Mouse (Mus musculus): ENCODE results near the gene Mbnl3. TPM values are rescaled to one million over a fixed set of nuclear protein-coding genes. Genes with fewer than 3 reads are reported as not detected.

Gene Mbnl3
- polyA plus RNA-seq (2015; fragmentation: Nextera tagmentation; extraction: Ambion mirVana), result 14.6 and 16.0 TPM in 2 replicates

DNA sequence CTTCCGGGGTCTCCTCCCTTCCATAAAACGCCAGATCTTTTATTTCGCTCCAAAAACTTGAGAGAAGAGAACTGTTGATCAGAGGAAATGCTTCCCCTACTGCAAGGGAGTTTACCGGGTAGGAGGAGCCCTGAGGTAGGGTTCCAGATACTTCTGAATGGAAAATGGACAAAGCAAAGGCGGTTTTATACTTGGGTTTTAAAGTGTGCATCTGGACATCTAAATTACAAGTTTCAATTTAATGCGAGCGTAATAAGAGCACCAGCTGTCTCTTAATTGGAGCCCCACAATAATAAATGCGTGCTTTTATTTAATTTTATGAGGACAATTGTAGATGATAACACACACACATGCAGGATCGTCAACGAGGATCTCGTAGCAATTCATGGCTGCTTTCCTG is at the start of gene Mbnl3:
TSS of gene Mbnl3 (minus strand) at position 101 of the 400 bp plus-strand sequence.
- H3K9ac ChIP-seq, result peak within 1 kb of the TSS; percentile 67
- H3K36me3 ChIP-seq, result no peaks in the 10 kb centered on the region
- no peak for ATAC-seq (ENCODE audit: low FRiP score, low read depth)
- WGBS, result 27% methylated on average over 11 of the region's 11 CpGs
- H3K4me3 ChIP-seq, result peak within 1 kb of the TSS; percentile 54
- no peaks in the 10 kb centered on the region; the same call in 1 of the 2 replicates for H3K27me3 ChIP-seq
- H3K4me2 ChIP-seq (replicated peaks), result peak within 1 kb of the TSS; percentile 61
- H3K9me3 ChIP-seq, result no peaks in the 10 kb centered on the region
- peaks cover 9% of the 10 kb centered on the region; the same call in 1 of the 2 replicates for H3K4me1 ChIP-seq
- peak within 1 kb of the TSS; percentile 81 for H3K27ac ChIP-seq

DNA sequence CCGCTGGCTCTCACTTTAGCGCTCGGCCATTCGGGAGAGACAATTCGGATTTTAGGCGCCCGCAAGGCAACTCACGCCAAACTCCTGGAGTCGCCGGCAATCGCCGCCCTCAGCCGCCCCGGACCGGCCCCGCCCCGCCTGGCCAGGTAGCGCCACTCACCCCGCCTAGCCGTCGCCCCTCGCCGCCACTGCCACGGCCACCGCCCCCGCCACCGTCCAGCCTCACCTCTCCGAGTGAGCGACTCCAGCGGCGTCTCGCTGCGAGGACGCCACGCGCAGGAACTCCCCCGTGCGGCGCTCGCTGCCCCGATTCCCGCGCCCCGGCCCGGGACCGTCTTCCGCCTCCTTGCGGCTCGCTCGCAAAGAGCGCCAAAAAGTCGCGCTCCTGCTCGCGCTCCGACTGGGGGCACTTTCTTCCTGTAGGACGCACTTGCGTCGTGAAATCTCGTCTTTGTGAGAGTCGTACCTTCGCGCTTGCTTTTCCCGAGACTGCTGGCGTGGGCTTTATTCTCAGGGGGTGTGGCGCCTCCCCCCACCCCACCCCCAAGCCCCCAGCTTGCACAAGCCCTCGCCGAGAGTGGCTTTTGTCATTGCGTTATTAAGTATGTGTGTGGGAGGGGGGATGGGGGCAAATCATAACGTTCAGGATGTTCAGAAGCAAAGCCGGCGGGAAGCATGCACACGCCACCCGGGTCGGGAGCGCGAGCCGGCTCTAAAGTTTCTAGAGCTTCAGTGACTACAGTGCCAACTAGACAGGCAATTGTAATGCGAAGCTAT is 596 bp downstream of the Mbnl3 start:
- peak; percentile 70 for ATAC-seq (ENCODE audit: low FRiP score, low read depth)
- H3K27me3 ChIP-seq, result no peaks in the 10 kb centered on the region; the same call in 1 of the 2 replicates
- peak overlapping the region; percentile 81 for H3K27ac ChIP-seq
- 24% methylated on average over 69 of the region's 79 CpGs for WGBS
- H3K4me1 ChIP-seq, result peaks cover 9% of the 10 kb centered on the region; the same call in 1 of the 2 replicates
- no peaks in the 10 kb centered on the region for H3K9me3 ChIP-seq
- peak overlapping the region; percentile 67 for H3K9ac ChIP-seq
- no peaks in the 10 kb centered on the region for H3K36me3 ChIP-seq
- peak overlapping the region; percentile 61 for H3K4me2 ChIP-seq (replicated peaks)
- H3K4me3 ChIP-seq, result peak overlapping the region; percentile 54

DNA sequence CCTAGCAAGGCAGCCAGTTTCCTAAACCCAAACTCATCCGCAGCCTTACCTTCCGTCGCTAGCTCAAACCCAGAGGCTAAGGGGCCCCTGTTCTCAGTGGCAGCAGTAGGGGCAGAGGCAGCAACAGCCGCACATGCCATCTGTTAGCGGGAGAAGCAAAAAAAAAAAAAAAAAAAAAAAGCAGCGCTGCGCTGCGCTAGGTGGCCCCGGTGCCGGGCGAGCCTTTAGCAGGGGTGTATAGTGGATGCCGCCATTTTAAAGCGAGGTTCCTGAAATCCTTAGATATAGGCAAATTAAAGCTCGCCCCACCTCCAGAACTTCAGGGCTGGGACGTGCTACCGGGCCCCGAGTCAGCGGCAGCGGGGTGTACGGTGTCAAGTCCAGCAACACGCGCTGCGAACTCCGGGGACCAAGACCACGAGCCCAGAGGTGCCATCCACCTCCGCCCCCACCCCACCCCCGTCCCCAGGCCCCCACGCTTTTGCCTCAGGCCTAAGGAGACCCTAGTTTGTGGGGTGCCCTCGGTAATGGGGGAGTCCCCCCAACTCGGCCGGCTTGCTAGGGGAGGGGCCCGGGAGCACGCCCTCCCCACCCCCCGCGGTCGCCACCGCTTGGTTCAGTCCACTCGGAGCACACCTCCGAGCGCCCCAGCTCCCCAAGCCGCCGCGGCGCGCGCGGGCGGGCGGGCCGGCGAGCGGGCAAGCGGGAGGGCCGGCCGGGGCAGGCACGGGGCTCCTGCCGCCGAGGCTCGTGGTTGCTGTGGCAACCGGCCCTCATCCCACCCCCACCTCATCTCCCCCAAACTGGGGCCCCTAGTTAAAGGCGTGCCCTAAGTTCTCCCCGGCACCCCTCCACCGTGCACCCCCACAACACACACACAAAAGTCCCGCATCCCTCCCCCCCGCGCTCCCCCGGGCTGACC is 1.4 kb downstream of the Mbnl3 start:
- H3K27ac ChIP-seq, result peak overlapping the region; percentile 81
- H3K27me3 ChIP-seq, result peaks cover 2% of the 10 kb centered on the region; the same call in 1 of the 2 replicates
- peak overlapping the region; percentile 61 for H3K4me2 ChIP-seq (replicated peaks)
- ATAC-seq (ENCODE audit: low FRiP score, low read depth), result peak; percentile 82
- H3K9ac ChIP-seq, result peak overlapping the region; percentile 67
- no peaks in the 10 kb centered on the region for H3K9me3 ChIP-seq
- peaks cover 9% of the 10 kb centered on the region; the same call in 1 of the 2 replicates for H3K4me1 ChIP-seq
- H3K4me3 ChIP-seq, result peak overlapping the region; percentile 54
- 18% methylated on average over 46 of the region's 67 CpGs for WGBS
- no peaks in the 10 kb centered on the region for H3K36me3 ChIP-seq

DNA sequence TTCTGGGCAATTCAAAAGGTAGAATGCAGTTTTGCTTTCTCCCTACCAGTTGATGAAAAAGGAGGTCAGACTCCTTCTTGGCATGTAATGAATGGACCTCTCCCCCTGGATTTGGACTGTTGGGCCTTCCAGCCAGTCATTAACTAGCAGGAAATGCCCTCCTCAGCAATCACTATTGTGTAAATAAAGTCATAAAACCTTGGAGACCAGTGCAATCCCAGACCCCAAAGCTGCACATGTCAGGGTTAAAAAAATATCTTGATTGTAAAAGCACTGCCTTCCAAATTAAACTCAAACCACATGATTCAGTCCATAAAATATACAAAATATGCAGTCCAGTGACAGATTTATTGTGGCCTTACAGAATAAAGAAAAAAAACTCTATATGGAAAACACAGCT is 9.3 kb downstream of the Mbnl3 start:
- Histone ChIP-seq H3K4me1 (peaks cover 17% of the 10 kb centered on the region), H3K27me3 (0 out of 2 replicates have a peak, but pooled peaks cover 5% of the 10 kb centered on the region), H3K4me3 (no peak overlapping the region), H3K9me3 (no peaks in the 10 kb centered on the region), H3K4me2 (replicated peaks) (no peak overlapping the region), H3K27ac (no peak overlapping the region), H3K36me3 (no peaks in the 10 kb centered on the region), H3K9ac (no peak overlapping the region)
- ATAC-seq (ENCODE audit: low FRiP score, low read depth), result no peak

DNA sequence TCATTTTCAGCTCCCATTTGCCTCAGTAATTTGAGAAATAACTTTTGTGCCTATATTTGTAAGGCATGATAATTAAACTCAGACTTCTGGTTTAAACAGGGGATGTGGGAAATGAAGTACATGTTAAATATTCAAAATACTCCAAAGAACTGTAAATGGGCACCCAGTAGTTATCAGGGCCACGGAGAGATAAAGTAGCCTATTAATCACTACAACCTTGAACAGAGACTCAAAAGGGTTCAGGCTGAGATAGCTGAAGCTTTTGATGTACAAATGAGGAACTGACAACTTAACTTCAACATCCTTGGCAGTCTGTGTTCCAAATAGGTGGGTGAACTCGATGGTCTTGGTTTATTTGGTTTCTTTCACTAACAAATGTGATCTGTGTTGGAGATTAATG is 34.4 kb downstream of the Mbnl3 start:
- H3K36me3 ChIP-seq, result no peaks in the 10 kb centered on the region
- no peak overlapping the region for H3K9ac ChIP-seq
- no peak overlapping the region for H3K4me2 ChIP-seq (replicated peaks)
- H3K4me1 ChIP-seq, result no peaks in the 10 kb centered on the region
- 30% methylated on average over 2 of the region's 2 CpGs for WGBS
- H3K27ac ChIP-seq, result no peak overlapping the region
- H3K9me3 ChIP-seq, result no peaks in the 10 kb centered on the region
- H3K4me3 ChIP-seq, result no peak overlapping the region
- ATAC-seq (ENCODE audit: low FRiP score, low read depth), result no peak
- no peaks in the 10 kb centered on the region for H3K27me3 ChIP-seq

DNA sequence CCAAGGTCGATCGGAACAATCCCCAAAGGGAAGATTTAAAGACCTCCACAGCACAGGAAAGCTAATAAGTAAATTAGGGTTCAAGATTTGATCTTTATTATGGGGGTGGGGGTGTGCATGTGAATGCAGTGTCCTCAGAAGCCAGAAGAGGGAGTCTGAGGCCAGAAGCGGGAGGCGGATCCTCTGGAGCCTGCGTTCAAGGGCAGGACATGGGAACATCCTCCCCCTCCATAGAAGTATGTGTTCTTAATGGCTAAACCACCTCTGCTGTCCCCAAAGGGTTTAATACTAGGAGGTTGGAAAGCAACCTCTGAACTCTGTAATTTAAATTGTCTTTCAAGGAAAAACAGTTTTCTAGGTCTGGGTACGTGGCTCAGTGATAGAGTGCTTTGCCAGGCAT is 34.9 kb downstream of the Mbnl3 start:
- no peaks in the 10 kb centered on the region for H3K9me3 ChIP-seq
- no peaks in the 10 kb centered on the region for H3K36me3 ChIP-seq
- no peak overlapping the region for H3K4me2 ChIP-seq (replicated peaks)
- 55% methylated on average over 6 of the region's 6 CpGs for WGBS
- no peak overlapping the region for H3K4me3 ChIP-seq
- no peak overlapping the region for H3K9ac ChIP-seq
- no peak overlapping the region for H3K27ac ChIP-seq
- no peak for ATAC-seq (ENCODE audit: low FRiP score, low read depth)
- H3K27me3 ChIP-seq, result no peaks in the 10 kb centered on the region
- peaks cover 1% of the 10 kb centered on the region; the same call in 1 of the 2 replicates for H3K4me1 ChIP-seq

DNA sequence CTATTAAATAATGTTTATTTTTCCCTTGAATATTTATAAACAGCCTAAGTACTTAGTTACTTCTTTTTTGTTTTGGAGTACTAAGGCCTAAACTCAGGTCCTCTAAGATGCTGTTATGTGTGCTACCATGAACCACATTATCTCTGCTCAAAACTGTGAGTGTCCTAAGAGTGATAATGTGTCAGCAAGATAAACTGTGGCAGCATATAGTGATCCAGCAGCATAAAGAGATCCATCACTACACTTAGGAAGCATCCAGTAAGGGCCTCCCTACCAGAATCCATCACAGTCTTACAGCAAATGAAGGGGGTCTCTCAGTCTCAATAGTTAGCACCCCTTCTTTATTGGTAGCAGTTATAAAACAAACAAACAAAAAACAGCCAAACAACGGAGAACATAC is 35.9 kb downstream of the Mbnl3 start:
- Histone ChIP-seq H3K36me3 (no peaks in the 10 kb centered on the region), H3K27me3 (no peaks in the 10 kb centered on the region), H3K4me1 (peaks cover 11% of the 10 kb centered on the region; the same call in 1 of the 2 replicates), H3K9me3 (no peaks in the 10 kb centered on the region), H3K4me2 (replicated peaks) (no peak overlapping the region), H3K9ac (no peak overlapping the region), H3K27ac (no peak overlapping the region), H3K4me3 (no peak overlapping the region)
- ATAC-seq (ENCODE audit: low FRiP score, low read depth), result no peak
- WGBS, result 73% methylated on average over 1 of the region's 1 CpGs

DNA sequence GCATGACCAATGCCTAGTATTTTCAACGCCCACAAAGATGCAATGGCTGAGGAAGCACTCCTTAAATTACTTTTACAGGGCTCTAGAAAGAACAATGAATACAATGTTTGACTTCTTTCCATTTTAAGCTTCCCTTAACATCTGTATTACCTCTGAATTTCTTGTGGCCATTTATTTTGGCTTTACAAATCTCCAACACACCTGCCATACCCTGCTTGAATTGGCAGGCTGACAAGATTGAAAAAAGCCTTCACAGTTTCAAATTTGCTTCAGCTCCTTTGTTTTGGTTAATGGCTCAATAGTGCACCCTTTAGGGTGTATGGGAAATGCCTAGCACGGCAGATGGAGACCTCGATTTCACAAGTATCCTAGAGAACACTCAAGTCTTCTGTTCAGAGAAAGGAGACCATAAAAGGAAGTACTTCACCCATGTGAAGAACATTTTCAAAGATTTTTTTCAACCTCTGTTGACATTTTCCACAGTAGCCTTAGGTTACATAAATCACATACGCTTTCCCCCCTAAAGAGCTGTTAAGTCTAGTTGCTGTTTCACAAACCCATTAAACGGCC is 36.8 kb downstream of the Mbnl3 start:
- Histone ChIP-seq H3K4me1 (peaks cover 11% of the 10 kb centered on the region; the same call in 1 of the 2 replicates), H3K27ac (no peak overlapping the region), H3K36me3 (no peaks in the 10 kb centered on the region), H3K9me3 (no peaks in the 10 kb centered on the region), H3K9ac (no peak overlapping the region), H3K4me2 (replicated peaks) (no peak overlapping the region), H3K4me3 (no peak overlapping the region), H3K27me3 (no peaks in the 10 kb centered on the region)
- 45% methylated on average over 5 of the region's 5 CpGs for WGBS
- peak; percentile 40 for ATAC-seq (ENCODE audit: low FRiP score, low read depth)

DNA sequence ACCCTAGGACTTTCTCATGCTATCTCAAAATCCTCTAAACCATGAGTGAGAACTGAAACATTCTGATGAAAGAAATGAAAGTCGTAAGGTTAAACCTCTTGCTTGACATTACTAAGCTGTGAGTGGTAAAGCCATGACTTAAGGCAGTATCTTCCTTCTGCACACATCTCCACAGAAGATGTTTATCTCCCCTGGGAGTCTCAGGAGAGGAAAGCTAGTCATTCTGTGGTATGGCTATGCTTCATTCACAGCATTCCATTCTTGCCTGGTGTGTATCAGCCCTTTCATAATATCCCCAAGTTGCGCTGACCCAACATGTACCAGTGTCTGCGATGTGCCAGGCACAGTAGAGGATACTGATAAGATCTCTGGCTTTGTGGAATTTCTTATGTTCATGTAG is 38.4 kb downstream of the Mbnl3 start:
- no peaks in the 10 kb centered on the region for H3K9me3 ChIP-seq
- 93% methylated on average over 3 of the region's 3 CpGs for WGBS

DNA sequence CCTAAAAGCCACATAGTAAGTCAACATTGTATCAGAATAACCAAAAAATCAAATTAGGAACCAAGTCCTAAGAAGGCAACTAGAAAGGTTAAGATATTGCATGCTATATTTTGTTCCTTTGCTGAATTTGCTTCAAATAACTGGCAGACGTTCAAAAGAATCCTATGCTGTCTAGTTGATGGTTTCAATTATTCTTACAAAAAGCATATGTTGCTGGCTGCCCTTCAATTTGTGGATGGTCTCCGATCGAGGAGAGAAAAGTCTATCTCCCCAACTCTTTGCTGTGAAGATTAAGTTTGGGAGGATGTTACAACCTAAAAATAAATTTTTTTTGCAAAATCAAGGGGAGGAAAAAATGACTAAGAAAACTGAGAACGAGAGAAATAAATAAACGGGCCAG is 41.6 kb downstream of the Mbnl3 start:
- no peaks in the 10 kb centered on the region for H3K27me3 ChIP-seq
- H3K4me2 ChIP-seq (replicated peaks), result no peak overlapping the region
- no peaks in the 10 kb centered on the region for H3K9me3 ChIP-seq
- no peak overlapping the region for H3K4me3 ChIP-seq
- whole genome bisulfite sequencing, result 56% methylated on average over 5 of the region's 5 CpGs
- ATAC-seq (ENCODE audit: low FRiP score, low read depth), result no peak
- H3K4me1 ChIP-seq, result peaks cover 11% of the 10 kb centered on the region; the same call in 1 of the 2 replicates
- H3K27ac ChIP-seq, result no peak overlapping the region
- H3K36me3 ChIP-seq, result no peaks in the 10 kb centered on the region
- H3K9ac ChIP-seq, result no peak overlapping the region

More for the DNA sequence above, 38.4 kb downstream of the Mbnl3 start:
- Histone ChIP-seq H3K4me2 (replicated peaks) (no peak overlapping the region), H3K27ac (no peak overlapping the region), H3K36me3 (no peaks in the 10 kb centered on the region), H3K27me3 (no peaks in the 10 kb centered on the region), H3K4me1 (peaks cover 11% of the 10 kb centered on the region; the same call in 1 of the 2 replicates), H3K9ac (no peak overlapping the region), H3K4me3 (no peak overlapping the region)
- ATAC-seq (ENCODE audit: low FRiP score, low read depth), result no peak

DNA sequence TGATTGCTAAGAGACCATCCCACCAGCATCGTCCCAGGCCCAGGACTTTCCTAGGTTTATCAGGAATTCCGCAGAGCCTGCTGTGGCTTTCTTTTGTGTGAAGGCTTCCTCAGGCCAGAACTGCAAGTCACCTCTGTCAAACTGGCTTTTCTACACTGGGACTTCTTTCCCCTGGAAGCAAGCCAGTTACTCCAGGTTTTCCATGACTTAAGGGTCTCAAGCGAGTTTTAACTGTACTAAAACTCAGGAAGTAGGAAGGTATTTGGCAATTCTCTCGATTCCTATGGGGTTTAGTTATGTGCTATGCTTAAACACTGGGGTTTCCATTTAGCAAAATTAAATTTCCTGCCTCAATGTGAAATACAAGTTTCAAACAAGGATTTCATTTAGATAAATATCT is 57.9 kb downstream of the Mbnl3 start:
- no peak overlapping the region for H3K27ac ChIP-seq
- no peaks in the 10 kb centered on the region for H3K36me3 ChIP-seq
- H3K4me2 ChIP-seq (replicated peaks), result no peak overlapping the region
- no peak overlapping the region for H3K9ac ChIP-seq
- no peaks in the 10 kb centered on the region for H3K4me1 ChIP-seq
- 35% methylated on average over 4 of the region's 4 CpGs for WGBS
- H3K9me3 ChIP-seq, result no peaks in the 10 kb centered on the region
- H3K4me3 ChIP-seq, result no peak overlapping the region
- peak; percentile 48; the same call in 1 of the 2 replicates for ATAC-seq (ENCODE audit: low FRiP score, low read depth)
- peaks cover 3% of the 10 kb centered on the region; the same call in 1 of the 2 replicates for H3K27me3 ChIP-seq
